Mouse (Mus musculus): ENCODE data around the gene Olfr132. TPM values are rescaled to one million over a fixed set of nuclear protein-coding genes. Genes with fewer than 3 reads are reported as not detected.
"Not testable (repeated sequence)": the region's sequence is repeated elsewhere in the genome, so short reads cannot be mapped to it uniquely, and the experiment has no call there.

Olfr132 gene
- not detected in 2 replicates for polyA plus RNA-seq (2014; fragmentation: Nextera tagmentation; extraction: Ambion mirVana)

- no peak within 1 kb of the TSS for H3K9ac ChIP-seq (ENCODE audit: low read depth, low read length)
- H3K4me2 ChIP-seq (ENCODE audit: low read depth, low read length): no peak within 1 kb of the TSS
- no peak within 1 kb of the TSS for H3K27ac ChIP-seq (replicated peaks; ENCODE audit: low read depth, low read length)
- no peaks in the 10 kb centered on the region for H3K9me3 ChIP-seq (ENCODE audit: control insufficient read depth, low read length)
- ATAC-seq (ENCODE audit: low read depth) (no peak), DNase-seq (ENCODE audit: low spot score) (no peak)
- 67% methylated on average over 1 of the region's 1 CpGs for WGBS
- no peaks in the 10 kb centered on the region for H3K36me3 ChIP-seq (ENCODE audit: control insufficient read depth, insufficient read depth, low read length)
- no peaks in the 10 kb centered on the region for H3K27me3 ChIP-seq (replicated peaks; ENCODE audit: control insufficient read depth, insufficient read depth, low read length)
- H3K4me3 ChIP-seq (ENCODE audit: low read depth, low read length): no peak within 1 kb of the TSS
- no peaks in the 10 kb centered on the region for H3K4me1 ChIP-seq (ENCODE audit: control insufficient read depth, insufficient read depth, low read length)
Observed at GRCm38 (mm10) chr17:38134426-38134825, at the start of gene Olfr132. TSS of gene Olfr132 (minus strand) at chr17:38134526.

- DNase-seq (ENCODE audit: low spot score) (peak; percentile 1), ATAC-seq (ENCODE audit: low read depth) (no peak)
- no peak within 1 kb of the TSS for H3K4me3 ChIP-seq (ENCODE audit: low read depth, low read length)
- 0 out of 2 replicates have a peak, but pooled peaks cover 4% of the 10 kb centered on the region for H3K9me3 ChIP-seq (ENCODE audit: control insufficient read depth, low read length)
- H3K27me3 ChIP-seq (replicated peaks; ENCODE audit: control insufficient read depth, insufficient read depth, low read length): no peaks in the 10 kb centered on the region
- no peak within 1 kb of the TSS for H3K27ac ChIP-seq (replicated peaks; ENCODE audit: low read depth, low read length)
- H3K36me3 ChIP-seq (ENCODE audit: control insufficient read depth, insufficient read depth, low read length): no peaks in the 10 kb centered on the region
- H3K9ac ChIP-seq (ENCODE audit: low read depth, low read length): no peak within 1 kb of the TSS
- no peak within 1 kb of the TSS for H3K4me2 ChIP-seq (ENCODE audit: low read depth, low read length)
- H3K4me1 ChIP-seq (ENCODE audit: control insufficient read depth, insufficient read depth, low read length): no peaks in the 10 kb centered on the region
- 62% methylated on average over 3 of the region's 3 CpGs for WGBS
Observed at GRCm38 (mm10) chr17:38171088-38171487, 36.8 kb upstream of the Olfr132 start, which contains the start of gene Olfr134. TSS of gene Olfr134 (plus strand) at chr17:38171388.

DNA sequence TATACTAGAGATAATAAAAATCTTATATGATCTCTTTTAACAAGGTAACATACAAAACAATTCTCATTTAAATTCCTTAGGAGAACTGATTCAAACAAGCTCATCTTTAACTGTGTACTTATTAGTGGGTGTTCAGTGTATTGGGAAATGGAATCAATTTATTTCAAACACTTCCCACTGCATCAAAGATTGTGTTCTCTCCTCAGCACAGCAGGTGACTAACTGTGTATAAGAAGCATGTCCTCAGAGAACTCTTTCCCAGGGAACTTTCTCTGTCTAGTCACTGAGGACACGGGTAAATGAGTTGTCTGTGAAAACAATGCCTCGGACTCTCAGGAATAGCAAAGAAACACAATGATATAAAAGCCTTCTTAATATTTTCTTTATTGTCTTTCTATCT lies 10.7 kb upstream of the Olfr132 start, which contains the start of gene Olfr133:
Gene Olfr133 (plus strand): TSS at position 301 of the 400 bp plus-strand sequence.
- Histone ChIP-seq H3K27ac (replicated peaks; ENCODE audit: low read depth, low read length) (no peak within 1 kb of the TSS), H3K4me2 (ENCODE audit: low read depth, low read length) (no peak within 1 kb of the TSS), H3K27me3 (replicated peaks; ENCODE audit: control insufficient read depth, insufficient read depth, low read length) (no peaks in the 10 kb centered on the region), H3K9me3 (ENCODE audit: control insufficient read depth, low read length) (no peaks in the 10 kb centered on the region), H3K4me1 (ENCODE audit: control insufficient read depth, insufficient read depth, low read length) (no peaks in the 10 kb centered on the region), H3K36me3 (ENCODE audit: control insufficient read depth, insufficient read depth, low read length) (no peaks in the 10 kb centered on the region), H3K9ac (ENCODE audit: low read depth, low read length) (no peak within 1 kb of the TSS), H3K4me3 (ENCODE audit: low read depth, low read length) (no peak within 1 kb of the TSS)
- 63% methylated on average over 2 of the region's 2 CpGs for WGBS
- DNase-seq (ENCODE audit: low spot score): no peak
- no peak for ATAC-seq (ENCODE audit: low read depth)

DNA sequence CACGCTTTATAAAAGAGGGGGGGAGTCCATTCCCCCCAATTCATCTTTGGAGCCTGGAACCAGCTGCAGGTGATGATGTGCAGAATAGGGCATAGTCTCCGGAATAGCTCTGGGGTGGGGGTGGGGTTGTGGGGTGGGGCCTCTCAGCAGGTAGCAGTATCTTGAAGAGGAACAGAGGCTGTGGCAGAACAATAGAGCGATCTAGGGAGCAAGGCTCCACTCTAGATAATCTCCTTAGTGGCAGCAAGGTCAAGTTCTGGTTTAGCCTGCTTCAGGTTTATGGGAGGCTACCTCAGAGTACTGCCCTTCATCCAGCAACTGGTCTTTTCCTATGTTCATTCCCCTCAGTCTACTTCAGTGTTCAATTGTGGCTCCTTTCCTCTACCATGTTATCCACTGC lies 9.0 kb downstream of the Olfr132 start:
- H3K4me2 ChIP-seq (ENCODE audit: low read depth, low read length); H3K27ac ChIP-seq (replicated peaks; ENCODE audit: low read depth, low read length); H3K4me3 ChIP-seq (ENCODE audit: low read depth, low read length); ATAC-seq (ENCODE audit: low read depth); H3K36me3 ChIP-seq (ENCODE audit: control insufficient read depth, insufficient read depth, low read length); DNase-seq (ENCODE audit: low spot score); H3K4me1 ChIP-seq (ENCODE audit: control insufficient read depth, insufficient read depth, low read length); H3K9ac ChIP-seq (ENCODE audit: low read depth, low read length); H3K27me3 ChIP-seq (replicated peaks; ENCODE audit: control insufficient read depth, insufficient read depth, low read length): not testable (repeated sequence)
- 0 out of 2 replicates have a peak, but pooled peaks cover 10% of the 10 kb centered on the region for H3K9me3 ChIP-seq (ENCODE audit: control insufficient read depth, low read length)
- 71% methylated on average over 3 of the region's 3 CpGs for WGBS

- 86% methylated on average over 1 of the region's 1 CpGs for WGBS
Observed at GRCm38 (mm10) chr17:38124199-38124598, 10.1 kb downstream of the Olfr132 start.

DNA sequence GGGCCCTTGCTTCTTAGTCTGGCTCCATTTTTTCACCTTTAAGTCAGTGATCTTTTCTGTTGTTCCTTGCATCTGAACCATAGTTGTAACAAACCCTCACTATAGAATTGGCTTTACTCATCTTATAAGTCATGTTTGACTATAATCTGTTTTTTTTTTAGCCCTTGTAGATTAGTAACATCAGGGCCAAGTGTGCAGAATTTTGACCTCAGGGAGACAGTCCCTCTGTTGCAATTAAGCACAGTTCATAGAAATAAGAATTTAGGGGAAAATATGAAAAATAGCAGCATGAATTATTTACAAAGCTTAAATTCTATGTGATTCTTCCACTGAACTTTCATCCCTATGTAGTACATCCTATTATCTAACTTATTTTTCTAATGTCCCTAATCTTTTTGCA lies 45.7 kb downstream of the Olfr132 start, which contains the start of gene Olfr131:
Gene Olfr131 (minus strand): TSS at position 101 of the 400 bp plus-strand sequence.
- ATAC-seq (ENCODE audit: low read depth) (no peak), DNase-seq (ENCODE audit: low spot score) (no peak)
- H3K27ac ChIP-seq (replicated peaks; ENCODE audit: low read depth, low read length): no peak within 1 kb of the TSS
- no peaks in the 10 kb centered on the region for H3K36me3 ChIP-seq (ENCODE audit: control insufficient read depth, insufficient read depth, low read length)
- no peaks in the 10 kb centered on the region for H3K9me3 ChIP-seq (ENCODE audit: control insufficient read depth, low read length)
- H3K4me2 ChIP-seq (ENCODE audit: low read depth, low read length): no peak within 1 kb of the TSS
- no peaks in the 10 kb centered on the region for H3K4me1 ChIP-seq (ENCODE audit: control insufficient read depth, insufficient read depth, low read length)
- no peak within 1 kb of the TSS for H3K4me3 ChIP-seq (ENCODE audit: low read depth, low read length)
- no peaks in the 10 kb centered on the region for H3K27me3 ChIP-seq (replicated peaks; ENCODE audit: control insufficient read depth, insufficient read depth, low read length)
- H3K9ac ChIP-seq (ENCODE audit: low read depth, low read length): no peak within 1 kb of the TSS

More at GRCm38 (mm10) chr17:38124199-38124598, 10.1 kb downstream of the Olfr132 start:
- 0 out of 2 replicates have a peak, but pooled peaks cover 10% of the 10 kb centered on the region for H3K9me3 ChIP-seq (ENCODE audit: control insufficient read depth, low read length)
- H3K36me3 ChIP-seq (ENCODE audit: control insufficient read depth, insufficient read depth, low read length); H3K27me3 ChIP-seq (replicated peaks; ENCODE audit: control insufficient read depth, insufficient read depth, low read length); H3K4me1 ChIP-seq (ENCODE audit: control insufficient read depth, insufficient read depth, low read length); ATAC-seq (ENCODE audit: low read depth); H3K27ac ChIP-seq (replicated peaks; ENCODE audit: low read depth, low read length); H3K9ac ChIP-seq (ENCODE audit: low read depth, low read length); H3K4me2 ChIP-seq (ENCODE audit: low read depth, low read length); DNase-seq (ENCODE audit: low spot score); H3K4me3 ChIP-seq (ENCODE audit: low read depth, low read length): not testable (repeated sequence)

GRCm38 (mm10) chr17:38082364-38082763 lies 52.0 kb downstream of the Olfr132 start:
- no peak for ATAC-seq (ENCODE audit: low read depth)
- no peak overlapping the region for H3K9ac ChIP-seq (ENCODE audit: low read depth, low read length)
- no peaks in the 10 kb centered on the region for H3K4me1 ChIP-seq (ENCODE audit: control insufficient read depth, insufficient read depth, low read length)
- no peak overlapping the region for H3K4me3 ChIP-seq (ENCODE audit: low read depth, low read length)
- 0 out of 2 replicates have a peak, but pooled peaks cover 4% of the 10 kb centered on the region for H3K9me3 ChIP-seq (ENCODE audit: control insufficient read depth, low read length)
- H3K36me3 ChIP-seq (ENCODE audit: control insufficient read depth, insufficient read depth, low read length): no peaks in the 10 kb centered on the region
- no peak for DNase-seq (ENCODE audit: low spot score)
- no peaks in the 10 kb centered on the region for H3K27me3 ChIP-seq (replicated peaks; ENCODE audit: control insufficient read depth, insufficient read depth, low read length)
- 86% methylated on average over 4 of the region's 4 CpGs for WGBS
- H3K27ac ChIP-seq (replicated peaks; ENCODE audit: low read depth, low read length): no peak overlapping the region
- H3K4me2 ChIP-seq (ENCODE audit: low read depth, low read length): no peak overlapping the region

Other genes starting within 250 kb of the Olfr132 start
- gene Olfr127, start 234.1 kb downstream of the Olfr132 start, polyA plus RNA-seq (2014; fragmentation: Nextera tagmentation; extraction: Ambion mirVana): not detected in 2 replicates
- gene Olfr128, start 214.0 kb downstream of the Olfr132 start, polyA plus RNA-seq (2014; fragmentation: Nextera tagmentation; extraction: Ambion mirVana): not detected in 2 replicates
- gene Olfr761, start 181.4 kb downstream of the Olfr132 start, polyA plus RNA-seq (2014; fragmentation: Nextera tagmentation; extraction: Ambion mirVana): not detected in 2 replicates
- gene Olfr129, start 74.4 kb downstream of the Olfr132 start, polyA plus RNA-seq (2014; fragmentation: Nextera tagmentation; extraction: Ambion mirVana): not detected in 2 replicates
- not detected in 2 replicates for gene Olfr130, start 70.6 kb downstream of the Olfr132 start, polyA plus RNA-seq (2014; fragmentation: Nextera tagmentation; extraction: Ambion mirVana)
- 0.22 and 0.30 TPM in 2 replicates for gene Olfr131, start 45.8 kb downstream of the Olfr132 start, polyA plus RNA-seq (2014; fragmentation: Nextera tagmentation; extraction: Ambion mirVana)
- gene Olfr133, start 10.8 kb upstream of the Olfr132 start, polyA plus RNA-seq (2014; fragmentation: Nextera tagmentation; extraction: Ambion mirVana): not detected in 2 replicates
- gene Olfr134, start 36.9 kb upstream of the Olfr132 start, polyA plus RNA-seq (2014; fragmentation: Nextera tagmentation; extraction: Ambion mirVana): not detected in 2 replicates
- not detected in 2 replicates for gene Olfr135, start 69.8 kb upstream of the Olfr132 start, polyA plus RNA-seq (2014; fragmentation: Nextera tagmentation; extraction: Ambion mirVana)
- not detected in 2 replicates for gene Olfr138, start 126.5 kb upstream of the Olfr132 start, polyA plus RNA-seq (2014; fragmentation: Nextera tagmentation; extraction: Ambion mirVana)
- gene Olfr137, start 173.0 kb upstream of the Olfr132 start, polyA plus RNA-seq (2014; fragmentation: Nextera tagmentation; extraction: Ambion mirVana): not detected in 2 replicates
- gene Olfr136, start 195.3 kb upstream of the Olfr132 start, polyA plus RNA-seq (2014; fragmentation: Nextera tagmentation; extraction: Ambion mirVana): 0.18 and 0.24 TPM in 2 replicates